Mouse (Mus musculus): ENCODE results near the gene Fam229a. TPM values are rescaled to one million over a fixed set of nuclear protein-coding genes. Genes with fewer than 3 reads are reported as not detected.
A peak's percentile ranks its signal among the peaks of the same experiment; 100 is the strongest.

The Fam229a gene
- 0.81 and 1.4 TPM in 2 replicates for polyA plus RNA-seq (2015; fragmentation: Nextera tagmentation; extraction: Ambion mirVana)

- WGBS = 3% methylated on average over 55 of the region's 70 CpGs
- ATAC-seq = peak; percentile 58; the same call in 1 of the 2 replicates
- no peak within 1 kb of the TSS for H3K27ac ChIP-seq (ENCODE audit: low read depth, low read length)
Observed at GRCm38 (mm10) chr4:129490972-129491880, at the start of gene Fam229a, which contains the start of gene Tssk3. Gene Fam229a (plus strand): TSS chr4:129491190. Gene Tssk3 (minus strand): TSS chr4:129491022.

GRCm38 (mm10) chr4:129447360-129447759, 43.6 kb upstream of the Fam229a start:
- no peak for ATAC-seq
- Histone ChIP-seq H3K9ac (ENCODE audit: low read depth, low read length) (no peak overlapping the region), H3K9me3 (ENCODE audit: control insufficient read depth, low read length) (no peaks in the 10 kb centered on the region), H3K27me3 (replicated peaks; ENCODE audit: control insufficient read depth, insufficient read depth, low read length) (no peaks in the 10 kb centered on the region), H3K4me2 (ENCODE audit: low read length) (no peak overlapping the region), H3K4me3 (ENCODE audit: low read length) (no peak overlapping the region), H3K4me1 (ENCODE audit: control insufficient read depth, insufficient read depth, low read depth, low read length) (no peaks in the 10 kb centered on the region), H3K27ac (ENCODE audit: low read depth, low read length) (no peak overlapping the region), H3K36me3 (ENCODE audit: control insufficient read depth, insufficient read depth, low read length) (no peaks in the 10 kb centered on the region)
- 85% methylated on average over 8 of the region's 8 CpGs for WGBS

More at GRCm38 (mm10) chr4:129490972-129491880, at the start of gene Fam229a, which contains the start of gene Tssk3:
- Histone ChIP-seq H3K4me3 (ENCODE audit: low read length) (peak within 1 kb of the TSS; percentile 39), H3K4me1 (ENCODE audit: control insufficient read depth, insufficient read depth, low read depth, low read length) (peaks cover 15% of the 10 kb centered on the region), H3K4me2 (ENCODE audit: low read length) (peak within 1 kb of the TSS; percentile 76), H3K9me3 (ENCODE audit: control insufficient read depth, low read length) (no peaks in the 10 kb centered on the region), H3K9ac (ENCODE audit: low read depth, low read length) (peak within 1 kb of the TSS; percentile 64), H3K27me3 (replicated peaks; ENCODE audit: control insufficient read depth, insufficient read depth, low read length) (peaks cover 3% of the 10 kb centered on the region; the same call in 1 of the 2 replicates), H3K36me3 (ENCODE audit: control insufficient read depth, insufficient read depth, low read length) (peaks cover 24% of the 10 kb centered on the region)

GRCm38 (mm10) chr4:129447778-129448563, 43.0 kb upstream of the Fam229a start:
- Histone ChIP-seq H3K27me3 (replicated peaks; ENCODE audit: control insufficient read depth, insufficient read depth, low read length) (no peaks in the 10 kb centered on the region), H3K9ac (ENCODE audit: low read depth, low read length) (no peak overlapping the region), H3K4me3 (ENCODE audit: low read length) (no peak overlapping the region), H3K4me2 (ENCODE audit: low read length) (no peak overlapping the region), H3K4me1 (ENCODE audit: control insufficient read depth, insufficient read depth, low read depth, low read length) (no peaks in the 10 kb centered on the region), H3K9me3 (ENCODE audit: control insufficient read depth, low read length) (no peaks in the 10 kb centered on the region), H3K36me3 (ENCODE audit: control insufficient read depth, insufficient read depth, low read length) (no peaks in the 10 kb centered on the region), H3K27ac (ENCODE audit: low read depth, low read length) (no peak overlapping the region)
- 85% methylated on average over 11 of the region's 11 CpGs for WGBS
- no peak for ATAC-seq

GRCm38 (mm10) chr4:129448713-129449112, 42.3 kb upstream of the Fam229a start:
- H3K9ac ChIP-seq (ENCODE audit: low read depth, low read length) = no peak overlapping the region
- H3K27ac ChIP-seq (ENCODE audit: low read depth, low read length) = no peak overlapping the region
- H3K4me1 ChIP-seq (ENCODE audit: control insufficient read depth, insufficient read depth, low read depth, low read length) = no peaks in the 10 kb centered on the region
- no peak for ATAC-seq
- WGBS = 91% methylated on average over 6 of the region's 6 CpGs
- H3K4me3 ChIP-seq (ENCODE audit: low read length) = no peak overlapping the region
- no peaks in the 10 kb centered on the region for H3K27me3 ChIP-seq (replicated peaks; ENCODE audit: control insufficient read depth, insufficient read depth, low read length)
- H3K9me3 ChIP-seq (ENCODE audit: control insufficient read depth, low read length) = no peaks in the 10 kb centered on the region
- H3K4me2 ChIP-seq (ENCODE audit: low read length) = no peak overlapping the region
- H3K36me3 ChIP-seq (ENCODE audit: control insufficient read depth, insufficient read depth, low read length) = no peaks in the 10 kb centered on the region

- no peaks in the 10 kb centered on the region for H3K36me3 ChIP-seq (ENCODE audit: control insufficient read depth, insufficient read depth, low read length)
- no peaks in the 10 kb centered on the region for H3K9me3 ChIP-seq (ENCODE audit: control insufficient read depth, low read length)
- ATAC-seq = no peak
- H3K27me3 ChIP-seq (replicated peaks; ENCODE audit: control insufficient read depth, insufficient read depth, low read length) = no peaks in the 10 kb centered on the region
- WGBS = 80% methylated on average over 2 of the region's 2 CpGs
- no peak overlapping the region for H3K9ac ChIP-seq (ENCODE audit: low read depth, low read length)
- no peak overlapping the region for H3K27ac ChIP-seq (ENCODE audit: low read depth, low read length)
- no peak overlapping the region for H3K4me3 ChIP-seq (ENCODE audit: low read length)
- H3K4me2 ChIP-seq (ENCODE audit: low read length) = no peak overlapping the region
- H3K4me1 ChIP-seq (ENCODE audit: control insufficient read depth, insufficient read depth, low read depth, low read length) = no peaks in the 10 kb centered on the region
Observed at GRCm38 (mm10) chr4:129450851-129451250, 40.1 kb upstream of the Fam229a start.

- Histone ChIP-seq H3K27ac (ENCODE audit: low read depth, low read length) (no peak overlapping the region), H3K9ac (ENCODE audit: low read depth, low read length) (no peak overlapping the region)
- 88% methylated on average over 15 of the region's 15 CpGs for WGBS
Observed at GRCm38 (mm10) chr4:129451471-129452169, 39.4 kb upstream of the Fam229a start.

GRCm38 (mm10) chr4:129455265-129455664, 35.7 kb upstream of the Fam229a start:
- Histone ChIP-seq H3K27ac (ENCODE audit: low read depth, low read length) (no peak overlapping the region), H3K4me2 (ENCODE audit: low read length) (no peak overlapping the region), H3K9ac (ENCODE audit: low read depth, low read length) (no peak overlapping the region), H3K36me3 (ENCODE audit: control insufficient read depth, insufficient read depth, low read length) (no peaks in the 10 kb centered on the region), H3K9me3 (ENCODE audit: control insufficient read depth, low read length) (no peaks in the 10 kb centered on the region), H3K4me3 (ENCODE audit: low read length) (no peak overlapping the region), H3K4me1 (ENCODE audit: control insufficient read depth, insufficient read depth, low read depth, low read length) (no peaks in the 10 kb centered on the region), H3K27me3 (replicated peaks; ENCODE audit: control insufficient read depth, insufficient read depth, low read length) (no peaks in the 10 kb centered on the region)
- peak; percentile 90 for ATAC-seq
- WGBS = 1% methylated on average over 5 of the region's 5 CpGs

More at GRCm38 (mm10) chr4:129451471-129452169, 39.4 kb upstream of the Fam229a start:
- H3K27me3 ChIP-seq (replicated peaks; ENCODE audit: control insufficient read depth, insufficient read depth, low read length) = no peaks in the 10 kb centered on the region
- no peak for ATAC-seq
- H3K36me3 ChIP-seq (ENCODE audit: control insufficient read depth, insufficient read depth, low read length) = no peaks in the 10 kb centered on the region
- no peaks in the 10 kb centered on the region for H3K9me3 ChIP-seq (ENCODE audit: control insufficient read depth, low read length)
- no peaks in the 10 kb centered on the region for H3K4me1 ChIP-seq (ENCODE audit: control insufficient read depth, insufficient read depth, low read depth, low read length)
- no peak overlapping the region for H3K4me2 ChIP-seq (ENCODE audit: low read length)
- no peak overlapping the region for H3K4me3 ChIP-seq (ENCODE audit: low read length)

- Histone ChIP-seq H3K4me2 (ENCODE audit: low read length) (no peak overlapping the region), H3K4me1 (ENCODE audit: control insufficient read depth, insufficient read depth, low read depth, low read length) (no peaks in the 10 kb centered on the region), H3K27ac (ENCODE audit: low read depth, low read length) (no peak overlapping the region), H3K9ac (ENCODE audit: low read depth, low read length) (no peak overlapping the region), H3K4me3 (ENCODE audit: low read length) (no peak overlapping the region), H3K27me3 (replicated peaks; ENCODE audit: control insufficient read depth, insufficient read depth, low read length) (no peaks in the 10 kb centered on the region), H3K9me3 (ENCODE audit: control insufficient read depth, low read length) (no peaks in the 10 kb centered on the region), H3K36me3 (ENCODE audit: control insufficient read depth, insufficient read depth, low read length) (no peaks in the 10 kb centered on the region)
- whole genome bisulfite sequencing = 58% methylated on average over 5 of the region's 5 CpGs
- no peak for ATAC-seq
Observed at GRCm38 (mm10) chr4:129456126-129456525, 34.9 kb upstream of the Fam229a start.

Data from hindbrain, embryonic 16.5 days (tissue).